Mouse (Mus musculus): ENCODE data around the gene Bmpr2. TPM values are rescaled to one million over a fixed set of nuclear protein-coding genes. Genes with fewer than 3 reads are reported as not detected.

Bmpr2 gene
- total RNA-seq, 1 experiment from 2014 or later = 64.6 TPM

Other genes starting within 250 kb of the Bmpr2 start
- 4.7 and 5.5 TPM in 2 replicates for gene Gm973, start 247.1 kb upstream of the Bmpr2 start, total RNA-seq (2021)
- 119 and 131 TPM in 2 replicates for gene Sumo1, start 92.6 kb upstream of the Bmpr2 start, total RNA-seq (2021)
- 136 and 137 TPM in 2 replicates for gene Nop58, start 78.4 kb upstream of the Bmpr2 start, total RNA-seq (2021)
- 36.9 and 43.3 TPM in 2 replicates for gene Fam117b, start 149.6 kb downstream of the Bmpr2 start, total RNA-seq (2021)

All from adrenal gland, postnatal 14 days (tissue).